Mouse (Mus musculus) neural tube, embryonic 11.5 days (tissue): ENCODE results near the gene Astl. TPM values are rescaled to one million over a fixed set of nuclear protein-coding genes. Genes with fewer than 3 reads are reported as not detected.

Source experiments
- ATAC-seq: fragments of 200-750 bp; cut with Nextera tagmentation; 2 replicates; pipeline ENCODE4 v1.8.0; 2017; ENCODE audit warnings: moderate number of reproducible peaks, mild to moderate bottlenecking, moderate TSS enrichment, moderate library complexity; ENCODE audit not compliant: insufficient read depth, low FRiP score, low TSS enrichment
- DNase-seq: peaks from one replicate; pipeline ENCODE4 v3.0.0-alpha.2; 2015; ENCODE audit warnings: low spot score
- H3K27ac ChIP-seq: fragments of 300-500 bp; sonication (generic); 2 replicates; pipeline ENCODE4 v1.5.1; 2014; ENCODE audit warnings: low read depth, mild to moderate bottlenecking, low read length
- H3K27me3 ChIP-seq: fragments of 300-500 bp; sonication (generic); 2 replicates; pipeline ENCODE4 v1.6.1; 2014; ENCODE audit warnings: mild to moderate bottlenecking, low read length, mixed read lengths; ENCODE audit not compliant: control insufficient read depth, insufficient read depth
- H3K36me3 ChIP-seq: fragments of 300-500 bp; sonication (generic); 2 replicates; pipeline ENCODE4 v1.6.1; 2014; ENCODE audit warnings: mild to moderate bottlenecking, low read length, moderate library complexity, mixed read lengths; ENCODE audit not compliant: control insufficient read depth, insufficient read depth
- H3K4me1 ChIP-seq: fragments of 300-500 bp; sonication (generic); 2 replicates; pipeline ENCODE4 v1.6.1; 2014; ENCODE audit warnings: low read length, mixed read lengths; ENCODE audit not compliant: control insufficient read depth, insufficient read depth
- H3K4me2 ChIP-seq: fragments of 300-500 bp; sonication (generic); 2 replicates; pipeline ENCODE4 v1.6.1; 2014; ENCODE audit warnings: low read depth, mild to moderate bottlenecking, moderate library complexity
- H3K4me3 ChIP-seq: fragments of 300-500 bp; sonication (generic); 2 replicates; pipeline ENCODE4 v1.5.1; 2014; ENCODE audit warnings: low read depth, low read length
- H3K9ac ChIP-seq: fragments of 300-500 bp; sonication (generic); 2 replicates; pipeline ENCODE4 v1.6.1; 2014; ENCODE audit warnings: mild to moderate bottlenecking, low read length
- H3K9me3 ChIP-seq: fragments of 300-500 bp; sonication (generic); 2 replicates; pipeline ENCODE4 v1.6.1; 2016; ENCODE audit warnings: low read length; ENCODE audit not compliant: control insufficient read depth
- WGBS: fragments of 180-500 bp; shearing (Covaris S2); extraction: QIAGEN DNeasy Blood & Tissue Kit; methylation state at CpG from one replicate; pipeline ENCODE4 v1.1.7; 2014; 5-methylcytosine and 5-hydroxymethylcytosine counted together
- polyA plus RNA-seq: library from polyadenylated mRNA; unstranded; fragments of >200 nt; fragmentation: Nextera tagmentation; extraction: Ambion mirVana; gene quantifications from 2 replicates; pipeline ENCODE4 v1.2.1, GENCODE M21; 2014

Gene Astl
- polyA plus RNA-seq, 1 experiment from 2014 or later, result not detected

- Histone ChIP-seq H3K27ac (no peak overlapping the region), H3K9me3 (no peaks in the 10 kb centered on the region), H3K9ac (no peak overlapping the region), H3K4me3 (no peak overlapping the region), H3K36me3 (no peaks in the 10 kb centered on the region), H3K4me1 (0 out of 2 replicates have a peak, but pooled peaks cover 3% of the 10 kb centered on the region), H3K27me3 (peaks cover 27% of the 10 kb centered on the region), H3K4me2 (no peak overlapping the region)
- ATAC-seq (no peak), DNase-seq (no peak)
- WGBS, result 76% methylated on average over 6 of the region's 6 CpGs
Observed at GRCm38 (mm10) chr2:127339262-127339661, 823 bp downstream of the Astl start.

GRCm38 (mm10) chr2:127341159-127341558 is 2.7 kb downstream of the Astl start:
- Histone ChIP-seq H3K4me3 (no peak overlapping the region), H3K27me3 (peaks cover 13% of the 10 kb centered on the region), H3K9ac (no peak overlapping the region), H3K36me3 (no peaks in the 10 kb centered on the region), H3K9me3 (no peaks in the 10 kb centered on the region), H3K4me1 (0 out of 2 replicates have a peak, but pooled peaks cover 3% of the 10 kb centered on the region), H3K4me2 (no peak overlapping the region), H3K27ac (no peak overlapping the region)
- ATAC-seq, result no peak
- peak; percentile 64 for DNase-seq
- 17% methylated on average over 3 of the region's 3 CpGs for WGBS

- no peak overlapping the region for H3K27ac ChIP-seq
- H3K36me3 ChIP-seq, result no peaks in the 10 kb centered on the region
- H3K4me1 ChIP-seq, result no peaks in the 10 kb centered on the region
- 77% methylated on average over 1 of the region's 1 CpGs for WGBS
- no peak overlapping the region for H3K4me2 ChIP-seq
- no peaks in the 10 kb centered on the region for H3K9me3 ChIP-seq
- H3K27me3 ChIP-seq, result no peaks in the 10 kb centered on the region
- ATAC-seq, result no peak
- no peak overlapping the region for H3K4me3 ChIP-seq
- no peak for DNase-seq
- H3K9ac ChIP-seq, result no peak overlapping the region
Observed at GRCm38 (mm10) chr2:127346334-127346733, 7.9 kb downstream of the Astl start.

- Histone ChIP-seq H3K27ac (no peak overlapping the region), H3K4me1 (no peaks in the 10 kb centered on the region), H3K27me3 (no peaks in the 10 kb centered on the region), H3K4me3 (no peak overlapping the region), H3K4me2 (no peak overlapping the region), H3K36me3 (no peaks in the 10 kb centered on the region), H3K9ac (no peak overlapping the region), H3K9me3 (no peaks in the 10 kb centered on the region)
- 81% methylated on average over 13 of the region's 13 CpGs for whole genome bisulfite sequencing
- no peak for ATAC-seq
- DNase-seq, result no peak
Observed at GRCm38 (mm10) chr2:127347147-127347985, 8.9 kb downstream of the Astl start.

GRCm38 (mm10) chr2:127353881-127354280 is 15.4 kb downstream of the Astl start:
- Histone ChIP-seq H3K4me2 (no peak overlapping the region), H3K36me3 (no peaks in the 10 kb centered on the region), H3K9ac (no peak overlapping the region), H3K27ac (no peak overlapping the region), H3K4me3 (no peak overlapping the region), H3K9me3 (no peaks in the 10 kb centered on the region), H3K4me1 (no peaks in the 10 kb centered on the region), H3K27me3 (no peaks in the 10 kb centered on the region)
- DNase-seq, result no peak
- no peak for ATAC-seq
- 92% methylated on average over 4 of the region's 4 CpGs for WGBS

- H3K36me3 ChIP-seq, result no peaks in the 10 kb centered on the region
- peaks cover 5% of the 10 kb centered on the region; the same call in 1 of the 2 replicates for H3K4me1 ChIP-seq
- no peaks in the 10 kb centered on the region for H3K9me3 ChIP-seq
- peaks cover 50% of the 10 kb centered on the region for H3K27me3 ChIP-seq
- H3K9ac ChIP-seq, result peak within 1 kb of the TSS; percentile 26
- ATAC-seq (peak; percentile 72), DNase-seq (peak; percentile 86)
- H3K27ac ChIP-seq, result no peak within 1 kb of the TSS
- WGBS, result under 1% methylated on average over 42 of the region's 49 CpGs
- peak within 1 kb of the TSS; percentile 57 for H3K4me2 ChIP-seq
- H3K4me3 ChIP-seq, result peak within 1 kb of the TSS; percentile 38
Observed at GRCm38 (mm10) chr2:127362459-127363281, 24.2 kb downstream of the Astl start, which contains the start of gene Adra2b. TSS of gene Adra2b (plus strand) at chr2:127363208.

- Histone ChIP-seq H3K27ac (no peak overlapping the region), H3K36me3 (no peaks in the 10 kb centered on the region), H3K9me3 (no peaks in the 10 kb centered on the region), H3K27me3 (peaks cover 50% of the 10 kb centered on the region), H3K4me1 (peaks cover 5% of the 10 kb centered on the region; the same call in 1 of the 2 replicates), H3K4me3 (peak overlapping the region; percentile 38), H3K9ac (peak overlapping the region; percentile 26), H3K4me2 (peak overlapping the region; percentile 57)
- no peak for ATAC-seq
- 2% methylated on average over 28 of the region's 28 CpGs for WGBS
- no peak for DNase-seq
Observed at GRCm38 (mm10) chr2:127363282-127363652, 24.8 kb downstream of the Astl start.

GRCm38 (mm10) chr2:127363696-127364095 is 25.3 kb downstream of the Astl start:
- 8% methylated on average over 20 of the region's 20 CpGs for WGBS
- Histone ChIP-seq H3K9me3 (no peaks in the 10 kb centered on the region), H3K4me3 (peak overlapping the region; percentile 38), H3K4me2 (peak overlapping the region; percentile 57), H3K4me1 (peaks cover 5% of the 10 kb centered on the region; the same call in 1 of the 2 replicates), H3K27me3 (peaks cover 50% of the 10 kb centered on the region), H3K9ac (no peak overlapping the region), H3K36me3 (no peaks in the 10 kb centered on the region), H3K27ac (no peak overlapping the region)
- DNase-seq (no peak), ATAC-seq (no peak)
